Mouse (Mus musculus) lung, postnatal 0 days (tissue): ENCODE data around the gene Glt8d2.

Source experiments
- CTCF ChIP-seq: IDR thresholded peaks from 2 replicates; pipeline ENCODE4 v1.5.1; 2016; ENCODE audit warnings: antibody characterized with exemption, mild to moderate bottlenecking
- EP300 ChIP-seq: IDR thresholded peaks from 2 replicates; pipeline ENCODE4 v1.6.1; 2016; ENCODE audit warnings: antibody characterized with exemption, mild to moderate bottlenecking, control low read depth

- TF ChIP-seq CTCF (no peak), EP300 (no peak)
Observed at GRCm38 (mm10) chr10:82630497-82630896, 60.0 kb downstream of the Glt8d2 start.
